Mouse (Mus musculus) C2C12 (cell line): ENCODE results near the gene Sfxn5. TPM values are rescaled to one million over a fixed set of nuclear protein-coding genes. Genes with fewer than 3 reads are reported as not detected.

ENCODE experiments used
- H3K27me3 ChIP-seq: one replicate; pipeline ENCODE4 v1.6.1; 2011; ENCODE audit not compliant: control insufficient read depth, insufficient read depth, insufficient read length
- H3K36me3 ChIP-seq: one replicate; pipeline ENCODE4 v1.6.1; 2011; ENCODE audit not compliant: control insufficient read depth, insufficient read depth
- H3K4me3 ChIP-seq: one replicate; pipeline ENCODE4 v1.5.1; 2011; ENCODE audit warnings: mild to moderate bottlenecking, control low read depth; ENCODE audit not compliant: poor library complexity, insufficient read depth, severe bottlenecking
- H3K79me2 ChIP-seq: one replicate; pipeline ENCODE4 v1.6.1; 2011; ENCODE audit not compliant: control insufficient read depth, insufficient read depth
- H3K79me3 ChIP-seq: one replicate; pipeline ENCODE4 v1.6.1; 2011; ENCODE audit warnings: low read depth, control low read depth
- H3ac ChIP-seq: one replicate; pipeline ENCODE3; 2011; ENCODE audit warnings: low read depth; ENCODE audit not compliant: control insufficient read depth, insufficient read length
- CEBPB ChIP-seq: IDR thresholded peaks from one replicate; pipeline ENCODE4 v1.6.1; 2011; ENCODE audit warnings: low read depth, mild to moderate bottlenecking, control low read depth, moderate library complexity
- CTCF ChIP-seq: IDR thresholded peaks from one replicate; pipeline ENCODE4 v1.5.1; 2011; ENCODE audit not compliant: control insufficient read depth, insufficient read depth, insufficient read length
- FOSL1 ChIP-seq: IDR thresholded peaks from one replicate; pipeline ENCODE4 v1.8.0; 2011; ENCODE audit warnings: mild to moderate bottlenecking, low read length; ENCODE audit not compliant: poor library complexity, insufficient read depth, severe bottlenecking
- MAX ChIP-seq: IDR thresholded peaks from one replicate; pipeline ENCODE4 v1.6.1; 2011; ENCODE audit warnings: mild to moderate bottlenecking, control low read depth
- MYOD1 ChIP-seq: IDR thresholded peaks from one replicate; pipeline ENCODE4 v1.6.1; 2011; ENCODE audit warnings: low read depth; ENCODE audit not compliant: control insufficient read depth, insufficient read length
- MYOG ChIP-seq: IDR thresholded peaks from one replicate; pipeline ENCODE4 v1.6.1; 2011; ENCODE audit not compliant: control insufficient read depth, insufficient read length; ENCODE audit errors: extremely low read depth
- USF1 ChIP-seq: IDR thresholded peaks from one replicate; pipeline ENCODE4 v1.6.1; 2011; ENCODE audit warnings: low read depth, mild to moderate bottlenecking, control low read depth, moderate library complexity
- polyA plus RNA-seq: library from polyadenylated mRNA; unstranded; fragments of >200 nt; fragmentation: generic; extraction: Trizol; gene quantifications from one replicate; pipeline ENCODE4 v1.2.1, GENCODE M21; 2012; ENCODE audit warnings: missing spikeins

Sfxn5 gene
- polyA plus RNA-seq, 1 experiment, result 2.2 TPM

- Histone ChIP-seq H3K36me3 (no peaks in the 10 kb centered on the region), H3ac (no peak overlapping the region), H3K79me3 (no peaks in the 10 kb centered on the region), H3K27me3 (no peaks in the 10 kb centered on the region), H3K79me2 (no peaks in the 10 kb centered on the region), H3K4me3 (no peak overlapping the region)
- TF ChIP-seq USF1 (no peak), MAX (no peak), CEBPB (no peak), MYOD1 (no peak), CTCF (no peak), MYOG (no peak), FOSL1 (no peak)
Observed at GRCm38 (mm10) chr6:85295384-85296167, 37.6 kb downstream of the Sfxn5 start.

- no peaks in the 10 kb centered on the region for H3K79me3 ChIP-seq
- H3K27me3 ChIP-seq, result no peaks in the 10 kb centered on the region
- H3K4me3 ChIP-seq, result no peak overlapping the region
- TF ChIP-seq FOSL1 (no peak), USF1 (no peak), MYOG (no peak), CTCF (no peak), MAX (no peak), CEBPB (no peak), MYOD1 (no peak)
- H3K36me3 ChIP-seq, result no peaks in the 10 kb centered on the region
- no peak overlapping the region for H3ac ChIP-seq
- H3K79me2 ChIP-seq, result no peaks in the 10 kb centered on the region
Observed at GRCm38 (mm10) chr6:85294004-85294379, 39.2 kb downstream of the Sfxn5 start.

GRCm38 (mm10) chr6:85293255-85294003, 39.8 kb downstream of the Sfxn5 start:
- Histone ChIP-seq H3K79me3 (no peaks in the 10 kb centered on the region), H3ac (no peak overlapping the region), H3K27me3 (no peaks in the 10 kb centered on the region), H3K36me3 (no peaks in the 10 kb centered on the region), H3K79me2 (no peaks in the 10 kb centered on the region), H3K4me3 (no peak overlapping the region)
- TF ChIP-seq CEBPB (no peak), CTCF (no peak), USF1 (no peak), MAX (no peak), MYOG (no peak), FOSL1 (no peak), MYOD1 (no peak)

- no peaks in the 10 kb centered on the region for H3K79me3 ChIP-seq
- H3K4me3 ChIP-seq, result no peak overlapping the region
Observed at GRCm38 (mm10) chr6:85290869-85291824, 42.1 kb downstream of the Sfxn5 start.

GRCm38 (mm10) chr6:85288193-85288857, 44.9 kb downstream of the Sfxn5 start:
- TF ChIP-seq CTCF, result no peak
- no peak for TF ChIP-seq MAX
- TF ChIP-seq MYOG, result no peak
- no peak for TF ChIP-seq USF1
- TF ChIP-seq MYOD1, result no peak
- no peak for TF ChIP-seq CEBPB
- no peak for TF ChIP-seq FOSL1
- Histone ChIP-seq H3K36me3 (no peaks in the 10 kb centered on the region), H3K79me2 (no peaks in the 10 kb centered on the region), H3K79me3 (no peaks in the 10 kb centered on the region), H3K27me3 (no peaks in the 10 kb centered on the region), H3ac (no peak overlapping the region), H3K4me3 (no peak overlapping the region)

More at GRCm38 (mm10) chr6:85290869-85291824, 42.1 kb downstream of the Sfxn5 start:
- Histone ChIP-seq H3K27me3 (no peaks in the 10 kb centered on the region), H3K79me2 (no peaks in the 10 kb centered on the region), H3K36me3 (no peaks in the 10 kb centered on the region), H3ac (no peak overlapping the region)
- TF ChIP-seq MYOD1, result no peak
- TF ChIP-seq CTCF, result no peak
- no peak for TF ChIP-seq CEBPB
- no peak for TF ChIP-seq USF1
